Mouse (Mus musculus): ENCODE results near the gene G530012D18Rik.
"Not testable (repeated sequence)": the region's sequence is repeated elsewhere in the genome, so short reads cannot be mapped to it uniquely, and the experiment has no call there.

Gene G530012D18Rik

GRCm38 (mm10) chr1:85615819-85616218 is 40.3 kb downstream of the G530012D18Rik start:
- not testable (repeated sequence) for DNase-seq (ENCODE audit: low spot score in 2 of 2)

DNA sequence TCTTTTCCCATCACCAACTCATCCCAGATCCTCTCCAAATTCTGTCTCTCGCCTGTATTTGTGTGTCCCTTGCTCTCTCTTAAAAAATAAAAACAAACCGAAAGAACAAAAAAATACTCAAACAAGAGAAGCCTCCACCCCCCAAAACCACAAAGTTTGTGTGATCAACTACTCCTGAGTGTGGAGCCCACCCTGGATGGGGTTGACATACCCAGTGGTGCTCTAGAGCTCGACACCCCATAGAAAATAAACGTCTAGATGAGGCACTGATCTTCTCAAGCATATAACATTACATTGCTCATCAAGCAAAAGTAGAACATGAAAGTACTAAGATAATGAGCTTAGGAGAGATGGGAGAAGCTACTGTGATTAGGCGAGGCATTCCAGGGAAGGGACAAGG is 41.7 kb downstream of the G530012D18Rik start:
- not testable (repeated sequence) for DNase-seq (ENCODE audit: low spot score in 2 of 2)

DNA sequence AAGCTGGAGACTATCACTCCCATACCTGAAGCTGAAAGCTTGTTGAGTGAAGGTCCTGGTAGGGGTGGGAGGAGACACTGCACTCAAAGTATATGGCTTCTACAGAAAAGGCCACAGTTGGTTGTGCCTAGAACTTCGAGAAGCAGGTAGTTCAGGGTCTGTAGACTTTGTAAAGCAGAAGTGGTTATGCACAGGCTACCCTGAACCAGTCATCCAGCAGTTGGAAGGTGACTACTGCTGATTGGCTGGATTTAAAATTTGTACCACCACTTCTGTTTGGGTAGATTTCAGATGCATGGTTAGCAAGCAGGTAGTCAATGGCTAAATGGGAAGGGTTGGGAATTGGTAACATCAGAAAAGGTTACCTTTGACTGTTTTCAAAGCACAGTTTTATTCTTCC is 43.2 kb downstream of the G530012D18Rik start:
- not testable (repeated sequence) for DNase-seq (ENCODE audit: low spot score in 2 of 2)
